Mouse (Mus musculus) embryonic stem cell, embryonic (primary cell): ENCODE results near the gene Mapt.

Experiments
- CTCF ChIA-PET, 4 experiments: fragments of 300-600 bp in 2 of 4; fragments of 350-600 bp in 2 of 4; sonication (Branson Sonifier 250); formaldehyde crosslinking; loops; one replicate each; lab custom pipeline; 2022; ENCODE audit warnings: inconsistent platforms in 2 of 4; lab: Charles Lee
- POLR2A ChIA-PET, 4 experiments: fragments of 300-600 bp in 2 of 4; fragments of 350-600 bp in 2 of 4; sonication (Branson Sonifier 250); formaldehyde crosslinking; loops; one replicate each; lab custom pipeline; 2022; ENCODE audit warnings: antibody characterized with exemption in 4 of 4, inconsistent platforms in 1 of 4; lab: Charles Lee

Gene Mapt

GRCm38 (mm10) chr11:104310226-104310887 lies 79.2 kb downstream of the Mapt start:
- ChIA-PET CTCF (interaction anchor here (0.6 to 5.1 kb wide), 13 partner anchors 8 to 356 kb away, joined by 3 to 67 read pairs (median 8); no protein-coding TSS in a partner anchor), POLR2A (interaction anchor here (0.6 to 52.0 kb wide), 35 partner anchors 10 to 1162 kb away, joined by 3 to 2718 read pairs (median 4); partner anchors contain the start of genes Arf2 (in 1 of the 4) and Kansl1 (in 1 of the 4))

GRCm38 (mm10) chr11:104311643-104312042 lies 80.5 kb downstream of the Mapt start:
- ChIA-PET POLR2A (interaction anchor here (0.6 to 52.0 kb wide), 36 partner anchors 9 to 1163 kb away, joined by 3 to 2718 read pairs (median 3); no protein-coding TSS in a partner anchor), CTCF (interaction anchor here (0.5 to 5.1 kb wide), 28 partner anchors 8 to 668 kb away, joined by 3 to 67 read pairs (median 5); no protein-coding TSS in a partner anchor)

- ChIA-PET CTCF (interaction anchor here (0.5 to 3.4 kb wide), 27 partner anchors 10 to 873 kb away, joined by 3 to 23 read pairs (median 4); partner anchors contain the start of genes Gm884 (in 1 of the 4), Kansl1 (in 1 of the 4) and Mapt (in 1 of the 4)), POLR2A (interaction anchor here (0.5 to 52.0 kb wide), 26 partner anchors 8 to 299 kb away, joined by 3 to 2718 read pairs (median 3); no protein-coding TSS in a partner anchor)
Observed at GRCm38 (mm10) chr11:104315703-104316102, 84.5 kb downstream of the Mapt start.

GRCm38 (mm10) chr11:104316685-104317400 lies 85.7 kb downstream of the Mapt start:
- POLR2A ChIA-PET = interaction anchor here (0.6 to 52.0 kb wide), 26 partner anchors 8 to 128 kb away, joined by 3 to 2718 read pairs (median 4); no protein-coding TSS in a partner anchor
- CTCF ChIA-PET = interaction anchor here (0.7 to 3.4 kb wide), 12 partner anchors 12 to 173 kb away, joined by 3 to 23 read pairs (median 6); partner anchors contain the start of gene Kansl1 (in 1 of the 4)

GRCm38 (mm10) chr11:104317631-104318030 lies 86.4 kb downstream of the Mapt start:
- CTCF ChIA-PET = interaction anchor here in 3 of 4 experiments (0.5 to 3.4 kb wide), 4 partner anchors 28 to 1678 kb away, joined by 3 to 23 read pairs (median 12); no protein-coding TSS in a partner anchor
- POLR2A ChIA-PET = interaction anchor here (0.6 to 52.0 kb wide), 24 partner anchors 7 to 140 kb away, joined by 3 to 2718 read pairs (median 5); no protein-coding TSS in a partner anchor

GRCm38 (mm10) chr11:104318940-104319781 lies 88.0 kb downstream of the Mapt start:
- POLR2A ChIA-PET = interaction anchor here (0.5 to 52.0 kb wide), 28 partner anchors 9 to 1093 kb away, joined by 3 to 2718 read pairs (median 4); no protein-coding TSS in a partner anchor
- CTCF ChIA-PET = interaction anchor here in 3 of 4 experiments (0.5 to 2.4 kb wide), 6 partner anchors 8 to 567 kb away, joined by 3 to 10 read pairs (median 4); no protein-coding TSS in a partner anchor

- POLR2A ChIA-PET = interaction anchor here (0.6 to 52.0 kb wide), 19 partner anchors 9 to 122 kb away, joined by 3 to 2718 read pairs (median 6); no protein-coding TSS in a partner anchor
- CTCF ChIA-PET = interaction anchor here (0.6 to 2.4 kb wide), 6 partner anchors 9 to 181 kb away, joined by 4 to 10 read pairs (median 5); no protein-coding TSS in a partner anchor
Observed at GRCm38 (mm10) chr11:104320511-104320910, 89.3 kb downstream of the Mapt start.

GRCm38 (mm10) chr11:104322142-104322541 lies 91.0 kb downstream of the Mapt start:
- CTCF ChIA-PET = interaction anchor here (0.6 to 1.4 kb wide), 9 partner anchors 8 to 186 kb away, joined by 3 to 9 read pairs (median 4); no protein-coding TSS in a partner anchor
- POLR2A ChIA-PET = interaction anchor here in 3 of 4 experiments (0.6 to 52.0 kb wide), 22 partner anchors 8 to 330 kb away, joined by 3 to 2718 read pairs (median 4); no protein-coding TSS in a partner anchor

GRCm38 (mm10) chr11:104327462-104327861 lies 96.3 kb downstream of the Mapt start:
- ChIA-PET CTCF (interaction anchor here in 1 of 4 experiments (0.9 kb wide), 1 partner anchor 12 kb away, joined by 3 read pairs; no protein-coding TSS in a partner anchor), POLR2A (interaction anchor here in 3 of 4 experiments (0.6 to 52.0 kb wide), 11 partner anchors 8 to 113 kb away, joined by 3 to 2718 read pairs (median 16); no protein-coding TSS in a partner anchor)

GRCm38 (mm10) chr11:104327946-104328345 lies 96.8 kb downstream of the Mapt start:
- CTCF ChIA-PET = interaction anchor here in 3 of 4 experiments (0.6 to 1.7 kb wide), 4 partner anchors 12 to 149 kb away, joined by 3 to 10 read pairs (median 5); no protein-coding TSS in a partner anchor
- POLR2A ChIA-PET = interaction anchor here in 3 of 4 experiments (0.6 to 52.0 kb wide), 11 partner anchors 8 to 113 kb away, joined by 3 to 2718 read pairs (median 16); no protein-coding TSS in a partner anchor

GRCm38 (mm10) chr11:104329185-104329926 lies 98.2 kb downstream of the Mapt start:
- CTCF ChIA-PET = interaction anchor here in 3 of 4 experiments (0.5 to 1.7 kb wide), 6 partner anchors 8 to 256 kb away, joined by 3 to 6 read pairs (median 4); no protein-coding TSS in a partner anchor
- POLR2A ChIA-PET = interaction anchor here in 3 of 4 experiments (0.5 to 52.0 kb wide), 16 partner anchors 9 to 118 kb away, joined by 3 to 2718 read pairs (median 4); no protein-coding TSS in a partner anchor

- POLR2A ChIA-PET = interaction anchor here (0.7 to 52.0 kb wide), 18 partner anchors 9 to 350 kb away, joined by 3 to 2718 read pairs (median 5); no protein-coding TSS in a partner anchor
- CTCF ChIA-PET = interaction anchor here in 2 of 4 experiments (0.6 to 1.7 kb wide), 4 partner anchors 8 to 120 kb away, joined by 3 to 4 read pairs (median 4); no protein-coding TSS in a partner anchor
Observed at GRCm38 (mm10) chr11:104330151-104330550, 99.0 kb downstream of the Mapt start.

GRCm38 (mm10) chr11:104331208-104331607 lies 100.0 kb downstream of the Mapt start:
- CTCF ChIA-PET = interaction anchor here in 2 of 4 experiments (1.5 to 1.7 kb wide), 2 partner anchors 9 to 42 kb away, joined by 4 read pairs; no protein-coding TSS in a partner anchor
- POLR2A ChIA-PET = interaction anchor here (0.6 to 52.0 kb wide), 17 partner anchors 9 to 133 kb away, joined by 3 to 2718 read pairs (median 5); no protein-coding TSS in a partner anchor

- CTCF ChIA-PET = interaction anchor here in 1 of 4 experiments (0.6 kb wide), 2 partner anchors 13 to 16 kb away, joined by 4 read pairs; no protein-coding TSS in a partner anchor
- POLR2A ChIA-PET = interaction anchor here (0.5 to 52.0 kb wide), 18 partner anchors 8 to 154 kb away, joined by 3 to 2718 read pairs (median 4); no protein-coding TSS in a partner anchor
Observed at GRCm38 (mm10) chr11:104332105-104332504, 100.9 kb downstream of the Mapt start.

- ChIA-PET CTCF (interaction anchor here in 1 of 4 experiments (0.9 kb wide), 1 partner anchor 13 kb away, joined by 3 read pairs; no protein-coding TSS in a partner anchor), POLR2A (interaction anchor here in 2 of 4 experiments (0.5 to 52.0 kb wide), 12 partner anchors 9 to 109 kb away, joined by 3 to 2718 read pairs (median 4); no protein-coding TSS in a partner anchor)
Observed at GRCm38 (mm10) chr11:104334115-104334514, 102.9 kb downstream of the Mapt start.
